In the genomic region with DNA sequence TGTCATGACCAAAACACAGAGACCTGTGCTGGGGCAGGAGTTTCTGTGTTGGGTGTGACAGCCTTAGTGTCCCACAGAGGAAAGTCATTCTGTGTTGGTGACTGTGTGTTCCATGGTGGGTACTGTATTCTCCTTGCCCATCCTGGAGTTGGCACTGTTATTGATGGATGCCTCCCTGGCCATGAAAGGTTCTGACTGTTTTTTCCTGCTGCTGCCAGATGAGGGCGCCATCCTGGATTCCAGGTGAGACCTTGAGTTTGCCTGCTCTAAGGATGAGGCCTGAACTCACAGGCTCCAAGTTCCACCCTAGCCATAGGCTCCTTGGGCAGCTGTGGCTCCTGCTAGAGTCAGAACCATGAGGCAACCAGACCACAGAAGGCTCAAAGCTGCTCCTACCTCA, we compare ENCODE assay signal across 9 mouse cellular contexts. TPM values are rescaled to one million over a fixed set of nuclear protein-coding genes. Genes with fewer than 3 reads are reported as not detected.
A peak's percentile ranks its signal among the peaks of the same experiment; 100 is the strongest.
DNase-seq lines count a peak whose midpoint lies in the region; ATAC-seq lines count a peak whose summit lies in the region.
"Had no signal": no experiment of that assay in that cellular context is flagged by ENCODE, and none has a peak within 500 bp of the region (broad histone marks: within the 10 kb centered on the region; RNA-seq: fewer than 3 reads in every experiment).

No protein-coding gene starts in this region.

- no peaks in the 10 kb centered on the region for H3K9me3 ChIP-seq in kidney, embryonic 14.5 days (ENCODE audit: control insufficient read depth, low read length)
- H3K9me3 ChIP-seq: neural tube, embryonic 12.5 days had no signal

- H3K4me2 ChIP-seq in kidney, embryonic 14.5 days (replicated peaks; ENCODE audit: low read depth, low read length): no peak overlapping the region
- H3K4me2 ChIP-seq: neural tube, embryonic 12.5 days had no signal

- no peak for ATAC-seq in kidney, embryonic 14.5 days (ENCODE audit: low FRiP score, low TSS enrichment)

- peak; percentile 18 to 54 for DNase-seq in adrenal gland, adult (ENCODE audit: inconsistent age in 2 of 2, low spot score in 1 of 2)
- DNase-seq in adrenal gland, postnatal 25 days: no peak
- DNase-seq in kidney, adult 18-20 months: peak; percentile 12
- peak; percentile 9 for DNase-seq in CD4-positive helper T cell, adult 2 months (ENCODE audit: low read depth, low spot score)
- peak; percentile 30 for DNase-seq in cerebellum, adult 9-11 months
- DNase-seq in right cerebral cortex, postnatal 25 days: no peak
- no peak for DNase-seq in urinary bladder, postnatal 4 days (ENCODE audit: low spot score in 2 of 2)

- H3K4me1 ChIP-seq in kidney, embryonic 14.5 days (ENCODE audit: control insufficient read depth, insufficient read depth, low read length): no peaks in the 10 kb centered on the region

- no peak overlapping the region for H3K4me3 ChIP-seq in kidney, embryonic 14.5 days (ENCODE audit: low read length)
- H3K4me3 ChIP-seq: neural tube, embryonic 12.5 days had no signal

- peaks cover 3% of the 10 kb centered on the region; the same call in 1 of the 2 replicates for H3K36me3 ChIP-seq in kidney, embryonic 14.5 days (ENCODE audit: control insufficient read depth, insufficient read depth, low read length)

- WGBS in kidney, embryonic 14.5 days: 20% methylated on average over 1 of the region's 1 CpGs

- H3K27me3 ChIP-seq in kidney, embryonic 14.5 days (ENCODE audit: control insufficient read depth, insufficient read depth, low read length): no peaks in the 10 kb centered on the region
- H3K27me3 ChIP-seq: neural tube, embryonic 12.5 days had no signal

- no peak overlapping the region for H3K27ac ChIP-seq in kidney, embryonic 14.5 days (ENCODE audit: low read depth, low read length)
- H3K27ac ChIP-seq: neural tube, embryonic 12.5 days had no signal

- no peak overlapping the region for H3K9ac ChIP-seq in kidney, embryonic 14.5 days (ENCODE audit: low read depth, low read length)
- H3K9ac ChIP-seq: neural tube, embryonic 12.5 days had no signal

RNA-seq across cellular contexts. Expression of gene Prmt7, which starts 47.4 kb away (rescaled TPM):
- 28.4 and 31.1 TPM in 2 replicates for total RNA-seq in adrenal gland, postnatal 25 days (2021)
- polyA plus RNA-seq in kidney, embryonic 14.5 days (2014; fragmentation: Nextera tagmentation; extraction: Ambion mirVana): 39.9 and 59.1 TPM in 2 replicates

RNA-seq across cellular contexts. Expression of gene Slc7a6os, which starts 47.4 kb away (rescaled TPM):
- total RNA-seq in adrenal gland, postnatal 25 days (2021): 28.5 and 30.2 TPM in 2 replicates
- 40.8 and 44.7 TPM in 2 replicates for polyA plus RNA-seq in kidney, embryonic 14.5 days (2014; fragmentation: Nextera tagmentation; extraction: Ambion mirVana)

Comparison
In these comparisons a context has a peak if more than half of its experiments do, and no peak if none do; other contexts are left out.
1. DNase-seq: peak in adrenal gland, adult (2 of 2), kidney, adult 18-20 months (single experiment), CD4-positive helper T cell, adult 2 months (single experiment) and cerebellum, adult 9-11 months (single experiment); none in adrenal gland, postnatal 25 days (single experiment), right cerebral cortex, postnatal 25 days (single experiment) and urinary bladder, postnatal 4 days (0 of 2).